Mouse (Mus musculus) frontal cortex, adult 2 months (tissue): ENCODE results near the gene Cnot6. TPM values are rescaled to one million over a fixed set of nuclear protein-coding genes. Genes with fewer than 3 reads are reported as not detected.

Experiments used
- DNase-seq, 2 experiments: peaks; one replicate each; pipeline ENCODE4 v3.0.0; 2022; ENCODE audit warnings: low spot score in 1 of 2; ENCODE audit errors: extremely low spot score in 1 of 2
- polyA plus RNA-seq: library from polyadenylated mRNA; depleted of rRNA; stranded (reverse); fragments of >200 nt; gene quantifications from 2 replicates; pipeline ENCODE4 v1.2.3, GENCODE M21; 2012

Cnot6 gene
- polyA plus RNA-seq, 1 experiment, result 36.4 TPM

GRCm38 (mm10) chr11:49719466-49720151 lies 7.1 kb upstream of the Cnot6 start:
- DNase-seq, result no peak

GRCm38 (mm10) chr11:49713336-49714334 lies 1.1 kb upstream of the Cnot6 start:
- no peak for DNase-seq

- DNase-seq, result no peak
These were observed 455 bp downstream of the Cnot6 start for GRCm38 (mm10) chr11:49711981-49712554.

GRCm38 (mm10) chr11:49710664-49711063 lies 1.9 kb downstream of the Cnot6 start:
- no peak for DNase-seq

GRCm38 (mm10) chr11:49707834-49708233 lies 4.7 kb downstream of the Cnot6 start:
- DNase-seq, result no peak

GRCm38 (mm10) chr11:49704804-49705203 lies 7.7 kb downstream of the Cnot6 start:
- no peak for DNase-seq

- DNase-seq, result no peak
These were observed 10.5 kb downstream of the Cnot6 start for GRCm38 (mm10) chr11:49702014-49702413.

- DNase-seq, result no peak
These were observed 13.4 kb downstream of the Cnot6 start for GRCm38 (mm10) chr11:49699079-49699478.

- no peak for DNase-seq
These were observed 14.7 kb downstream of the Cnot6 start for GRCm38 (mm10) chr11:49697779-49698178.

- DNase-seq, result no peak
These were observed 16.1 kb downstream of the Cnot6 start for GRCm38 (mm10) chr11:49696472-49696871.

- DNase-seq, result no peak
These were observed 16.8 kb downstream of the Cnot6 start for GRCm38 (mm10) chr11:49695695-49696094.

- DNase-seq, result no peak
These were observed 17.5 kb downstream of the Cnot6 start for GRCm38 (mm10) chr11:49695013-49695412.

GRCm38 (mm10) chr11:49684237-49684973 lies 28.1 kb downstream of the Cnot6 start:
- DNase-seq, result no peak

GRCm38 (mm10) chr11:49673433-49673832 lies 39.1 kb downstream of the Cnot6 start:
- no peak for DNase-seq

GRCm38 (mm10) chr11:49665462-49665861 lies 47.1 kb downstream of the Cnot6 start:
- no peak for DNase-seq

GRCm38 (mm10) chr11:49664262-49665140 lies 48.0 kb downstream of the Cnot6 start:
- DNase-seq, result no peak

GRCm38 (mm10) chr11:49663310-49663709 lies 49.2 kb downstream of the Cnot6 start, which contains the start of gene Scgb3a1:
Gene Scgb3a1, plus strand, starts transcription at chr11:49663610.
- no peak for DNase-seq

- DNase-seq, result no peak
These were observed 50.2 kb downstream of the Cnot6 start for GRCm38 (mm10) chr11:49662292-49662780.

GRCm38 (mm10) chr11:49659470-49659799 lies 53.1 kb downstream of the Cnot6 start:
- no peak for DNase-seq
